Mouse (Mus musculus) CH12.LX (cell line): ENCODE data around the gene Kmt2a. TPM values are rescaled to one million over a fixed set of nuclear protein-coding genes. Genes with fewer than 3 reads are reported as not detected.
"Not testable (repeated sequence)": the region's sequence is repeated elsewhere in the genome, so short reads cannot be mapped to it uniquely, and the experiment has no call there.

Source experiments
- DNase-seq: peaks from one replicate; pipeline ENCODE4 v3.0.0-alpha.2; 2013; ENCODE audit errors: extremely low read depth
- H3K27ac ChIP-seq: 2 replicates; pipeline ENCODE4 v1.5.1; 2012; ENCODE audit warnings: low read depth, mild to moderate bottlenecking, control low read depth, moderate library complexity; ENCODE audit not compliant: insufficient read depth
- H3K27me3 ChIP-seq: replicated peaks from 2 replicates; pipeline ENCODE3; 2012; ENCODE audit warnings: inconsistent platforms
- H3K36me3 ChIP-seq, 2 experiments: replicated peaks in 1 of 2; 2 replicates each; pipeline versions ENCODE3 to v1.6.1; 2012; ENCODE audit warnings: inconsistent platforms in 1 of 2, low read length in 1 of 2, mild to moderate bottlenecking in 1 of 2, mixed read lengths in 1 of 2, moderate library complexity in 1 of 2; ENCODE audit not compliant: control insufficient read depth in 1 of 2, insufficient read depth in 1 of 2
- H3K4me1 ChIP-seq, 2 experiments: 2 replicates each; pipeline ENCODE4 v1.6.1; 2012; ENCODE audit warnings: inconsistent platforms in 1 of 2, moderate library complexity in 1 of 2; ENCODE audit not compliant: insufficient read depth in 2 of 2, control insufficient read depth in 1 of 2
- H3K4me2 ChIP-seq: 2 replicates; pipeline ENCODE4 v1.6.1; 2012; ENCODE audit warnings: low read depth, mild to moderate bottlenecking, control low read depth; ENCODE audit not compliant: poor library complexity, insufficient read depth, severe bottlenecking
- H3K4me3 ChIP-seq, 3 experiments: fragments of 150-350 bp in 1 of 3; sonication (generic) in 1 of 3; replicated peaks in 1 of 3; 2 replicates each; pipeline versions ENCODE3 to v1.5.1; 2011 to 2012; ENCODE audit warnings: low read depth in 2 of 3, low read length in 2 of 3, mild to moderate bottlenecking in 2 of 3, moderate library complexity in 2 of 3, control low read depth in 1 of 3, improper control_type of control experiment in 1 of 3, inconsistent platforms in 1 of 3, mixed read lengths in 1 of 3; ENCODE audit not compliant: poor library complexity in 1 of 3
- H3K79me2 ChIP-seq: replicated peaks from 2 replicates; pipeline ENCODE4 v1.6.1; 2012; ENCODE audit warnings: mild to moderate bottlenecking, moderate library complexity; ENCODE audit not compliant: control insufficient read depth, poor library complexity, insufficient read depth, severe bottlenecking; ENCODE audit errors: extremely low read depth
- H3K9ac ChIP-seq: 2 replicates; pipeline ENCODE4 v1.6.1; 2012; ENCODE audit warnings: low read depth, mild to moderate bottlenecking, control low read depth, moderate library complexity; ENCODE audit not compliant: insufficient read depth
- H3K9me3 ChIP-seq: replicated peaks from 2 replicates; pipeline ENCODE3; 2012; ENCODE audit warnings: low read length, inconsistent platforms, mixed read lengths
- CHD1 ChIP-seq: IDR thresholded peaks from 2 replicates; pipeline ENCODE4 v1.6.1; 2012; ENCODE audit warnings: low read depth, low read length, improper control_type of control experiment, inconsistent platforms
- CHD2 ChIP-seq: IDR thresholded peaks from 2 replicates; pipeline ENCODE4 v1.6.1; 2011; ENCODE audit warnings: low read length, improper control_type of control experiment
- CTCF ChIP-seq, 2 experiments: IDR thresholded peaks in 1 of 2; conservative IDR thresholded peaks in 1 of 2; 2 replicates each; pipeline ENCODE4 v1.5.1; 2011 to 2012; ENCODE audit warnings: low read depth in 2 of 2, low read length in 2 of 2, improper control_type of control experiment in 1 of 2, inconsistent platforms in 1 of 2, mild to moderate bottlenecking in 1 of 2, moderate library complexity in 1 of 2
- E2F4 ChIP-seq: IDR thresholded peaks from 2 replicates; pipeline ENCODE4 v1.6.1; 2011; ENCODE audit warnings: low read depth, low read length, improper control_type of control experiment; ENCODE audit not compliant: insufficient replicate concordance
- ELF1 ChIP-seq: IDR thresholded peaks from 2 replicates; pipeline ENCODE4 v1.6.1; 2014; ENCODE audit warnings: low read depth, mild to moderate bottlenecking, inconsistent platforms, low read length, improper control_type of control experiment
- EP300 ChIP-seq: IDR thresholded peaks from 2 replicates; pipeline ENCODE4 v1.6.1; 2011; ENCODE audit warnings: low read length, improper control_type of control experiment
- GABPA ChIP-seq: IDR thresholded peaks from 2 replicates; pipeline ENCODE4 v1.6.1; 2012; ENCODE audit warnings: low read depth, low read length, improper control_type of control experiment, inconsistent platforms; ENCODE audit not compliant: insufficient replicate concordance
- HCFC1 ChIP-seq: IDR thresholded peaks from 2 replicates; pipeline ENCODE4 v1.6.1; 2012; ENCODE audit warnings: low read depth, mild to moderate bottlenecking, inconsistent platforms, low read length, improper control_type of control experiment
- IRF4 ChIP-seq: IDR thresholded peaks from 2 replicates; pipeline ENCODE4 v1.6.1; 2014; ENCODE audit warnings: low read depth, mild to moderate bottlenecking, inconsistent platforms, low read length, improper control_type of control experiment
- JUN ChIP-seq: IDR thresholded peaks from 2 replicates; pipeline ENCODE4 v1.6.1; 2011; ENCODE audit warnings: low read depth, mild to moderate bottlenecking, low read length, improper control_type of control experiment, moderate library complexity; ENCODE audit not compliant: insufficient read depth
- JUND ChIP-seq: conservative IDR thresholded peaks from 2 replicates; pipeline ENCODE4 v1.6.1; 2011; ENCODE audit warnings: low read depth, low read length, improper control_type of control experiment
- KAT2A ChIP-seq: IDR thresholded peaks from 2 replicates; pipeline ENCODE4 v1.6.1; 2012; ENCODE audit warnings: low read length, improper control_type of control experiment, inconsistent platforms; ENCODE audit not compliant: insufficient replicate concordance
- MAX ChIP-seq: IDR thresholded peaks from 2 replicates; pipeline ENCODE4 v1.6.1; 2011; ENCODE audit warnings: low read length, improper control_type of control experiment
- MEF2A ChIP-seq: IDR thresholded peaks from 2 replicates; pipeline ENCODE4 v1.6.1; 2014; ENCODE audit warnings: low read depth, mild to moderate bottlenecking, inconsistent platforms, low read length, improper control_type of control experiment, borderline replicate concordance
- MYC ChIP-seq: IDR thresholded peaks from 2 replicates; pipeline ENCODE4 v1.6.1; 2011; ENCODE audit warnings: low read depth, mild to moderate bottlenecking, improper control_type of control experiment, low read length
- NELFE ChIP-seq: IDR thresholded peaks from 2 replicates; pipeline ENCODE4 v1.6.1; 2011; ENCODE audit warnings: low read depth, low read length, improper control_type of control experiment
- NRF1 ChIP-seq: IDR thresholded peaks from 2 replicates; pipeline ENCODE4 v1.6.1; 2014; ENCODE audit warnings: low read depth, mild to moderate bottlenecking, inconsistent platforms, low read length, improper control_type of control experiment, moderate library complexity
- PAX5 ChIP-seq: IDR thresholded peaks from 2 replicates; pipeline ENCODE4 v1.6.1; 2012; ENCODE audit warnings: low read length, inconsistent platforms, mixed read lengths
- POLR2A ChIP-seq: IDR thresholded peaks from 2 replicates; pipeline ENCODE4 v1.6.1; 2011; ENCODE audit warnings: low read depth, mild to moderate bottlenecking, improper control_type of control experiment, low read length
- POLR2AphosphoS2 ChIP-seq: IDR thresholded peaks from 2 replicates; pipeline ENCODE4 v1.6.1; 2011; ENCODE audit warnings: low read depth, low read length, improper control_type of control experiment
- RCOR1 ChIP-seq: conservative IDR thresholded peaks from 2 replicates; pipeline ENCODE4 v1.6.1; 2012; ENCODE audit warnings: low read depth, mild to moderate bottlenecking, inconsistent platforms, low read length, improper control_type of control experiment
- SIN3A ChIP-seq: IDR thresholded peaks from 2 replicates; pipeline ENCODE4 v1.6.1; 2012; ENCODE audit warnings: low read length, improper control_type of control experiment, inconsistent platforms
- SMC3 ChIP-seq: IDR thresholded peaks from 2 replicates; pipeline ENCODE4 v1.6.1; 2011; ENCODE audit warnings: low read depth, low read length, improper control_type of control experiment
- TBP ChIP-seq: conservative IDR thresholded peaks from 2 replicates; pipeline ENCODE4 v1.6.1; 2011; ENCODE audit warnings: low read depth, low read length, improper control_type of control experiment
- TCF12 ChIP-seq: IDR thresholded peaks from 2 replicates; pipeline ENCODE4 v1.6.1; 2014; ENCODE audit warnings: low read depth, mild to moderate bottlenecking, inconsistent platforms, low read length, improper control_type of control experiment
- UBTF ChIP-seq: IDR thresholded peaks from 2 replicates; pipeline ENCODE4 v1.6.1; 2012; ENCODE audit warnings: low read depth, mild to moderate bottlenecking, inconsistent platforms, low read length, improper control_type of control experiment, moderate library complexity
- ZKSCAN1 ChIP-seq: IDR thresholded peaks from 2 replicates; pipeline ENCODE4 v1.6.1; 2012; ENCODE audit warnings: low read depth, inconsistent platforms, low read length, improper control_type of control experiment, borderline replicate concordance
- ZMIZ1 ChIP-seq: IDR thresholded peaks from 2 replicates; pipeline ENCODE4 v1.6.1; 2012; ENCODE audit warnings: low read depth, mild to moderate bottlenecking, inconsistent platforms, low read length, improper control_type of control experiment
- ZNF384 ChIP-seq: IDR thresholded peaks from 2 replicates; pipeline ENCODE4 v1.6.1; 2012; ENCODE audit warnings: low read depth, low read length, improper control_type of control experiment, inconsistent platforms
- dilution Hi-C: fragments of 300-500 bp; cut with MboI; formaldehyde crosslinking; loops from 2 replicates; pipeline ENCODE4 v1.14.3; 2020; ENCODE audit warnings: low sequenced_read_pairs; ENCODE audit not compliant: extremely low pct_unique_long_range_greater_than_20kb, extremely low pct_ligation_motif_present
- in situ Hi-C: fragments of 300-500 bp; cut with MboI; formaldehyde crosslinking; loops from 3 replicates; pipeline ENCODE4 v1.14.3; 2019; ENCODE audit warnings: low sequenced_read_pairs, low pct_ligation_motif_present, low pct_unique_long_range_greater_than_20kb, mixed read lengths
- polyA plus RNA-seq: library from polyadenylated mRNA; unstranded; fragments of >175 nt; gene quantifications from 2 replicates; pipeline ENCODE4 v1.2.1, GENCODE M21; 2012; ENCODE audit warnings: low read depth; ENCODE audit not compliant: insufficient read length
- total RNA-seq, 2 experiments: library from RNA; depleted of rRNA; stranded (reverse); fragments of 300-350 nt in 1 of 2; fragments of >200 nt in 1 of 2; gene quantifications; 2 replicates each; pipeline ENCODE4 v1.2.3; 2012 to 2014

Kmt2a gene
- total and polyA plus RNA-seq, 3 experiments, result 2.5 to 21.3 (median 7.2) TPM

DNA sequence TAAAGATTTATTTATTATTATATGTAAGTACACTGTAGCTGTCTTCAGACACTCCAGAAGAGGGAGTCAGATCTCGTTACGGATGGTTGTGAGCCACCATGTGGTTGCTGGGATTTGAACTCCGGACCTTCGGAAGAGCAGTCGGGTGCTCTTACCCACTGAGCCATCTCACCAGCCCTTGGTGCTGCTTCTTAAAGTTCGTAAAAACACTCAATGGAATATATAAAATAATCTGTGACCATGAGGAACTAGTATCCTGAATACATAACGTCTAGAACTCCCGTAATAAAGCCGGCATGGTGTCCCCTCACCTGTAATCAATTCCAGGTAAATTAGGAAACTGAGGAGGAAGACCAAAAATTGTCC is 113.1 kb downstream of the Kmt2a start:
- H3K4me1 ChIP-seq, result peaks cover 2 to 49% of the 10 kb centered on the region in 2 experiments; a peak in 3 of 4 replicates
- H3K4me3 ChIP-seq, result peak overlapping the region in 2 of 3 experiments; percentile 15 to 40
- DNase-seq, dilution Hi-C loops, H3K27me3 ChIP-seq, in situ Hi-C loops, H3K27ac ChIP-seq, H3K4me2 ChIP-seq, H3K9ac ChIP-seq, H3K9me3 ChIP-seq: not testable (repeated sequence)
- peaks cover 43% of the 10 kb centered on the region for H3K79me2 ChIP-seq
- H3K36me3 ChIP-seq, result peaks cover 2 to 12% of the 10 kb centered on the region in 2 experiments
- peak; percentile 4; the same call in 1 of the 2 replicates for TF ChIP-seq ZNF384
- peak in 1 of 2 experiments; percentile 15; a peak in 1 of 4 replicates for TF ChIP-seq CTCF (conservative IDR thresholded peaks at IDR 0.05 in 1 of 2, IDR thresholded peaks at IDR 0.05 in 1 of 2; ENCODE audit: low read depth in 2 of 2, low read length in 2 of 2)
- TF ChIP-seq TBP, result 0 out of 2 replicates have a peak, but pooled peaks have one; percentile 39
- peak; percentile 50; the same call in 1 of the 2 replicates for TF ChIP-seq MYC

DNA sequence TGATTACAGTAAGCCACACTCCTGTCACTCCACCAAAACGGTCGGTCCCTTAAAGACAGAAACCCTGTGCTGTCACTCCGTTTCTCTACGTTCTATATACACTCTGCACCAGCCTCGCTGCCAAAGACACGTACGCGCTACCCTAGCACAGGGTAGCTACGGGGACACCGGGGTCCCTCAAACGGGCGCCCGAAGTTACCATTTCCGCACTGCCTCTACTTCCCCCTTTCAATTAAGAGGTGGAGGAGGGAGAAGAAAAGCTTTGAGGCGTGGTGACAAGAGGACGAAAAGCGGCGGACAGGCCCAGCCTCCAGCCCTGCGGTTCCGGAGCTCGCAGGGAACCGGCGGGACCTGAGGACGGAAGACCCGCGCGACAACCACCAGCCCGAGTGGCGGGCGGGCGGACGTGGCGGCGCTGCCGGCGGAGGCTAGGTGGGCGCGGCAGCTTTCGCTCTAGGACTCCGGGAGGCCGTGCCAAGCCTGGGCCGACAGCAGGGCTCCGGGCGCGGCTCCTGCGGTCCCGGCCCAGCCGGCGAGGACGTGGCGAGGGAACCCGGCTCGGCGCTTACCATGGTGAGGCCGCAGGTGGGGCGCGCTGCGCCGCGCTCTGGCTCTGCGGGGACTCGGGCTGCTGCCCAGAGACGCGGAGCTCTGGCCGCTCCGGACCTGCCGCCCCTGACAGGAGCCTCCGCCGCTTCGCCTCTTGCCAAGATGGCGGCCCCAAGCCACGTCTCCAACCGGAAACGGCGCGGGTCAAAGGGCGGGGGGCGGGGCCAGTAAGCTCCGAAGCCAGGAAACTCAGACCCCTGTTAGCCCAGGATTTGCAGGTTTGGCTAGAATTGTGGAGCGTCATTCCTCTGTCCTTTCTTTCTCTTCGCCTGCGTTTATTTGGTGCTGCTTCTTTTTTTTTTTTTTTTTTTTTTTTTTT is 113.7 kb downstream of the Kmt2a start, which contains the start of the genes Arcn1 and Ift46:
Gene Arcn1, minus strand, starts transcription at position 745 of the 928 bp plus-strand sequence.
Gene Ift46, plus strand, starts transcription at position 808 of the 928 bp plus-strand sequence.
- dilution Hi-C loops, result no loop called here
- DNase-seq, result peak; percentile 87
- TF ChIP-seq TBP (0 out of 2 replicates have a peak, but pooled peaks have one; percentile 60), SMC3 (no peak), KAT2A (peak; percentile 62; the same call in 1 of the 2 replicates), RCOR1 (no peak), MEF2A (no peak), POLR2A (peak; percentile 81), MAX (peak; percentile 48; the same call in 1 of the 2 replicates), EP300 (no peak), NRF1 (peak; percentile 53), E2F4 (no peak), JUND (no peak), IRF4 (no peak), HCFC1 (peak; percentile 79), NELFE (peak; percentile 78), CHD1 (peak; percentile 71; the same call in 1 of the 2 replicates), CTCF (conservative IDR thresholded peaks at IDR 0.05 in 1 of 2, IDR thresholded peaks at IDR 0.05 in 1 of 2; ENCODE audit: low read depth in 2 of 2, low read length in 2 of 2) (no peak), SIN3A (peak; percentile 62), POLR2AphosphoS2 (no peak), CHD2 (peak; percentile 74), TCF12 (peak; percentile 54; the same call in 1 of the 2 replicates), UBTF (peak; percentile 89; the same call in 1 of the 2 replicates), MYC (peak; percentile 74; the same call in 1 of the 2 replicates), ELF1 (peak; percentile 82), ZNF384 (peak; percentile 63; the same call in 1 of the 2 replicates), JUN (no peak), ZKSCAN1 (no peak), GABPA (no peak), PAX5 (no peak), ZMIZ1 (peak; percentile 49; the same call in 1 of the 2 replicates)

More for the DNA sequence above, 113.7 kb downstream of the Kmt2a start, which contains the start of the genes Arcn1 and Ift46:
- Histone ChIP-seq H3K9ac (peak within 1 kb of the TSS; percentile 85), H3K4me1 (peaks cover 2 to 54% of the 10 kb centered on the region in 2 experiments; a peak in 3 of 4 replicates), H3K4me3 (peak within 1 kb of the TSS; percentile 86 to 99 (median 98)), H3K4me2 (peak within 1 kb of the TSS; percentile 69; the same call in 1 of the 2 replicates), H3K9me3 (no peaks in the 10 kb centered on the region), H3K79me2 (peaks cover 49% of the 10 kb centered on the region), H3K27me3 (no peaks in the 10 kb centered on the region), H3K36me3 (peaks cover 2 to 15% of the 10 kb centered on the region in 2 experiments), H3K27ac (peak within 1 kb of the TSS; percentile 52)
- in situ Hi-C loops, result no loop called here
